Mouse (Mus musculus) CH12.LX (cell line): Measurements from ENCODE around the gene Dab1.

ENCODE experiments used
- CTCF ChIP-seq, 2 experiments: IDR thresholded peaks in 1 of 2; conservative IDR thresholded peaks in 1 of 2; 2 replicates each; pipeline ENCODE4 v1.5.1; 2011 to 2012; ENCODE audit warnings: low read depth in 2 of 2, low read length in 2 of 2, improper control_type of control experiment in 1 of 2, inconsistent platforms in 1 of 2, mild to moderate bottlenecking in 1 of 2, moderate library complexity in 1 of 2
- JUN ChIP-seq: IDR thresholded peaks from 2 replicates; pipeline ENCODE4 v1.6.1; 2011; ENCODE audit warnings: low read depth, mild to moderate bottlenecking, low read length, improper control_type of control experiment, moderate library complexity; ENCODE audit not compliant: insufficient read depth
- MAFK ChIP-seq: IDR thresholded peaks from 2 replicates; pipeline ENCODE4 v1.6.1; 2011; ENCODE audit warnings: low read length, improper control_type of control experiment; ENCODE audit not compliant: insufficient replicate concordance
- MYC ChIP-seq: IDR thresholded peaks from 2 replicates; pipeline ENCODE4 v1.6.1; 2011; ENCODE audit warnings: low read depth, mild to moderate bottlenecking, improper control_type of control experiment, low read length
- POLR2A ChIP-seq: IDR thresholded peaks from 2 replicates; pipeline ENCODE4 v1.6.1; 2011; ENCODE audit warnings: low read depth, mild to moderate bottlenecking, improper control_type of control experiment, low read length
- USF1 ChIP-seq: IDR thresholded peaks from 2 replicates; pipeline ENCODE4 v1.6.1; 2014; ENCODE audit warnings: low read depth, mild to moderate bottlenecking, inconsistent platforms, low read length, improper control_type of control experiment
- USF2 ChIP-seq: conservative IDR thresholded peaks from 2 replicates; pipeline ENCODE4 v1.6.1; 2011; ENCODE audit warnings: low read depth, low read length, improper control_type of control experiment

GRCm38 (mm10) chr4:104332399-104332798 is 713.2 kb downstream of the Dab1 start:
- TF ChIP-seq JUN, result no peak
- TF ChIP-seq USF2, result no peak
- TF ChIP-seq MAFK, result no peak
- TF ChIP-seq USF1, result no peak
- no peak for TF ChIP-seq CTCF (conservative IDR thresholded peaks at IDR 0.05 in 1 of 2, IDR thresholded peaks at IDR 0.05 in 1 of 2; ENCODE audit: low read depth in 2 of 2, low read length in 2 of 2)
- TF ChIP-seq POLR2A, result no peak
- no peak for TF ChIP-seq MYC
